Mouse (Mus musculus) layer of hippocampus, adult 11-12 months (tissue): ENCODE data around the gene Dnajb12.
A peak's percentile ranks its signal among the peaks of the same experiment; 100 is the strongest.

Experiments
- DNase-seq: peaks from one replicate; pipeline ENCODE4 v3.0.0; 2022; ENCODE audit warnings: low spot score

Dnajb12 gene

GRCm38 (mm10) chr10:59919494-59920181 lies 40.3 kb downstream of the Dnajb12 start:
- DNase-seq: no peak

- no peak for DNase-seq
These were observed 41.1 kb downstream of the Dnajb12 start for GRCm38 (mm10) chr10:59920485-59920809.

- peak; percentile 67 for DNase-seq
These were observed 41.7 kb downstream of the Dnajb12 start for GRCm38 (mm10) chr10:59920810-59921681.

GRCm38 (mm10) chr10:59923493-59923892 lies 44.1 kb downstream of the Dnajb12 start:
- no peak for DNase-seq

GRCm38 (mm10) chr10:59924305-59924704 lies 44.9 kb downstream of the Dnajb12 start:
- DNase-seq: no peak

GRCm38 (mm10) chr10:59929205-59929604 lies 49.8 kb downstream of the Dnajb12 start:
- no peak for DNase-seq

GRCm38 (mm10) chr10:59930996-59931395 lies 51.6 kb downstream of the Dnajb12 start:
- DNase-seq: no peak

GRCm38 (mm10) chr10:59932521-59932920 lies 53.2 kb downstream of the Dnajb12 start:
- no peak for DNase-seq

GRCm38 (mm10) chr10:59934039-59934438 lies 54.7 kb downstream of the Dnajb12 start:
- DNase-seq: no peak

GRCm38 (mm10) chr10:59936058-59936856 lies 56.9 kb downstream of the Dnajb12 start:
- no peak for DNase-seq

- DNase-seq: no peak
These were observed 59.3 kb downstream of the Dnajb12 start for GRCm38 (mm10) chr10:59938662-59939061.

GRCm38 (mm10) chr10:59939081-59939480 lies 59.7 kb downstream of the Dnajb12 start:
- DNase-seq: no peak

GRCm38 (mm10) chr10:59942281-59942846 lies 63.0 kb downstream of the Dnajb12 start:
- DNase-seq: peak; percentile 59

- DNase-seq: peak; percentile 77
These were observed 63.6 kb downstream of the Dnajb12 start for GRCm38 (mm10) chr10:59942847-59943420.

GRCm38 (mm10) chr10:59943421-59943989 lies 64.1 kb downstream of the Dnajb12 start:
- peak; percentile 83 for DNase-seq

GRCm38 (mm10) chr10:59945416-59945815 lies 66.1 kb downstream of the Dnajb12 start:
- DNase-seq: no peak

- no peak for DNase-seq
These were observed 67.0 kb downstream of the Dnajb12 start for GRCm38 (mm10) chr10:59946362-59946761.

GRCm38 (mm10) chr10:59947296-59948073 lies 68.1 kb downstream of the Dnajb12 start:
- no peak for DNase-seq

- DNase-seq: no peak
These were observed 69.3 kb downstream of the Dnajb12 start for GRCm38 (mm10) chr10:59948363-59949254.
